Mouse (Mus musculus): ENCODE results near the gene Tln1.
"Not testable (repeated sequence)": the region's sequence is repeated elsewhere in the genome, so short reads cannot be mapped to it uniquely, and the experiment has no call there.

The Tln1 gene

GRCm38 (mm10) chr4:43578376-43579204 is 16.1 kb upstream of the Tln1 start, which contains the start of the genes Rgp1 and Gba2:
TSS of gene Rgp1 (plus strand) at chr4:43578715.
TSS of gene Gba2 (minus strand) at chr4:43578873.
- DNase-seq (ENCODE audit: low spot score): peak; percentile 80

DNA sequence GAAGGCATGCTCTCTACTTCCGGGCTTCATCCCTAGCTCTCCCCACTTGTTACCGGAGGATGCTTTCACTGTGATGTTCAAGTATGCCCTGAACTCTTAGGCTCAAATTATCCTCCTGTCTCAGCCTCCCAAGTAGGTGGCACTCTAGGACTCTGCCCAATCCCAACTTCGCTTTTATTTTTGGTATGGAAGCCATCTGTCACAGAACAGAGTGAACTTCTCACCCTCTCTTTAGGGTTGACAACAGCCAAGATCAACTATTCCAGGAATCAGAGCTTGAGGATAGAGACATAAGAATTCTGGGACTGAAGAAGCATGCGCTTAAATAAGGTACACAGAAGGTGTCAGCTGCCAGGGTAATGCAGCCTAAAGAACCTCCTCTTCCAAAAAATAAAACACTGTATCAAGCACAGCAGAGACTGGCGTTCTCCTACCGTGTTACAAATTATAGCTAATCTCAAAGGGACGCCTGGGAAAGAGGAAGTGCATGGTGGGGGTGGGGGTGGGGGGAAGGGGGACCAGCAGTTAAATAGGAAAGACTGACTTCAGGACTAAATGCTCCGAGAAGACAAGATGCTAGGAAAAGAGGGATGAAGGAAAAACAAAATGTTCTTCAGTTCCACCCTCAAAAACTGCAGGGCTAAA is 14.9 kb upstream of the Tln1 start:
- DNase-seq (ENCODE audit: low spot score): no peak

DNA sequence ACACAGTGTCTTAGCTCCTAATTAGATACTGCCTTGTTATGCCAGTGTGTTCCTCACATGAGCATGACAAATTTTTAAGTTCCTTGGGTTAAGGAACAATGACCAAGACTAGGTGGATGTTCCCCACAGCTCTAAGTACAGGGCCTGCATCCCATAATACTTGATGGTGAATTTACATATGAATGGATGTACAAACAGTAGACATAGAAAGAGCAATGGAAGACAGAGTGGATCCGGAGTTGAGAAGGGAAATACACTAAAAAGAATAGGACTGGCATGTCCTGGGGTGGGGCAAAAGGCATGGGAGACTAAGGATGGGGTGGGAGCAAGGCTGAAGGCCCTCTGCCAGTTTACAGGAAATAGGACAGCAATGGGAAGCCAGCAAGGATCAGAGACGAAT is 12.9 kb upstream of the Tln1 start:
- DNase-seq (ENCODE audit: low spot score): no peak

- DNase-seq (ENCODE audit: low spot score): no peak
Measured at GRCm38 (mm10) chr4:43573561-43573960, 11.1 kb upstream of the Tln1 start.

DNA sequence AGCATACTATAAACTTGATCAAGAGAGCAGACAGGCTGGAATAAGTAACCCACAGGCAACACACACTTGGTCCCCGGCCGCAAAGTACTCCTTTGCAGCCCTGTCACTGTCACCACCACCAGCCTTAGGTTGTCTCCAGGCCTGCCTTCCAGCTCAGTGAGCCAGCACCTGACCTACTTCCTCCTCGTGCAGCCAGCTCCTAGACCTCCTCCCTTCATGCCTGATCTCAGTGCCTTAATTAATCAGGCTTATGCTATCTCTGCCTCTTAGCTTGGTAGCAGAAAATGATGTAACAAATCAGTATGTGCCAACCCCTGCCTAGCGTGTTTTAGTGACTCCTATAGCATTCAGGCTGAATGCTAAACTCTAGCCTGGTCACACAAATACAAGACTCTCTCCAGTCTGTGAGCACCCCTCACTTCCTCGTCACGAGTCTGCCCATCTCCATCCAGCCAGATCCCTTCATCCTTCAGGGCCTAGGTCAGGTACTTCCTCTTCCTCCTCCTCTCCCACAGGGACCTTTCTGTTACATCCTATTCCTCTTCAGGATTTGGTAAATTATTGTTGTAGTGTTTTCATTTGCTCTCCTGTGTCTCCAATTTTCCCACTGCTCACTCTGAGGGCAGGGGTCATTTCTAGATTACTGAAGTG is 9.0 kb upstream of the Tln1 start:
- no peak for DNase-seq (ENCODE audit: low spot score)

- no peak for DNase-seq (ENCODE audit: low spot score)
Measured at GRCm38 (mm10) chr4:43567140-43567539, 4.6 kb upstream of the Tln1 start.

- no peak for DNase-seq (ENCODE audit: low spot score)
Measured at GRCm38 (mm10) chr4:43564231-43564630, 1.7 kb upstream of the Tln1 start.

DNA sequence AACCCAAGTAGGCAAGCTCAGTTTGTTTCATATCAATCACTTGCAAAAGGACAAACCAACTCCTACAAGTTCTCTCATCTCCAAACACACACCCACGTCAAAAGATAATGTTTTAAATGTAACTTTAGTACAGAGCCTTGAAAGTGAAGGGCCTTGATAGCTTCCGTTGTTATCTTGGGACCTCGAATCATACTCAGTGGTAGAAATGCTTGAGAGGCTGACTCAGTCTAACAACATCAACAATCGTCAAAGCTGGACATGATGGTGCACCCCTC is 1.0 kb upstream of the Tln1 start:
- no peak for DNase-seq (ENCODE audit: low spot score)

GRCm38 (mm10) chr4:43562769-43563600 is 494 bp upstream of the Tln1 start:
- DNase-seq (ENCODE audit: low spot score): peak; percentile 47

- DNase-seq (ENCODE audit: low spot score): no peak
Measured at GRCm38 (mm10) chr4:43561436-43561996, 975 bp downstream of the Tln1 start.

DNA sequence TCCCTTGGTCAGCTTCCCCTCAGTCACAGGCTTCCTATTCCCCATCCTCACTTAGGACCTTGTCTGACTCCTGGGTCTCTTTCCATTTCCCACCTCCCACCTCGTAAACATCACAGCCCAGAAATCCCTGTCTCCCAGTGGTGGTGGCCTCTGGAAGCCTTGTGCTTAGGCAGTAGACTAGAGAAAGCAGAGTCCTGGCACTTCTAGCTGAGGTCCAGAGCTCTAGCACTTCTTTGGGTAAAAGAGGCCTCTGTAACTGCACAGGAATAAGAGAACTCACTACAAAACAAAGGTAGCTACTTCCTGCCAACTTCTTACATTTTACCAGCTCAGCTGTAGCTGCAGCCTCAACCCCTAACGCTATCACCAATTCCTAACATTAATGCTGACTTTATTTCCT is 1.5 kb downstream of the Tln1 start:
- DNase-seq (ENCODE audit: low spot score): no peak

- no peak for DNase-seq (ENCODE audit: low spot score)
Measured at GRCm38 (mm10) chr4:43560243-43560611, 2.3 kb downstream of the Tln1 start.

DNA sequence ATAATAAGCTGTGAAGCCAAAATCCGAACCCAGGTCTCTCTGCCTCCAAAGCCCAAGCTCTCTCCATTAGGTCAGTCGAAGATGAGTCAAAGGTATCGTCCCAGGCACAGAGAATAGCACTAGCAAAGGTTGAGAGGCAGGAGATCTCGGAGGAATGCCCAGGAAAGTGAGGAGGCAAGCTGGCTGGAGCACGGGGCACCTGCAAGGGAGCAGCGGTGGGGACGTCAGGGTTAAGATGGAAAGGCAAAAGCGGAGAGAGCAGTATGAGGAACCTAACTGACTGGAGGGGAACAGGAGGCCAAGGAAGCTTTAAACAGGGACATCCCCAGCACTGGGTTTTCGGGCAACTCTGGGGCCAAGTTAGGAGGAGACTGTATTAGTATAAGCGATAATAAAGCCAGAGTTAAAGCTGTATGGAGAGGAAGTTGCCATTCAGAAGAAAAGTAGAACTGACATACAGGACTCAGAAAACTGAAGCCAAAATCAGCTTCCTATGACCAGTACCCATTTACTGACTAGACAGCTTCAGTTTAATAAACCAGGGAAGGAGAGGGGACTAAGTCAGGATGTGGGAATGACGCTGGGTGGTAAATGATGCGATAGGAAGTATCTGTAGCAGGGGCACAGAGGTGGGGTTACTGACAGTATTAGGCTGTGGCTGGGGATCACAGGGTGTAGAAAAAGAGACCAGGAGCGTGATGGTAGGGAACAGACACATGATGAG is 2.8 kb downstream of the Tln1 start:
- no peak for DNase-seq (ENCODE audit: low spot score)

DNA sequence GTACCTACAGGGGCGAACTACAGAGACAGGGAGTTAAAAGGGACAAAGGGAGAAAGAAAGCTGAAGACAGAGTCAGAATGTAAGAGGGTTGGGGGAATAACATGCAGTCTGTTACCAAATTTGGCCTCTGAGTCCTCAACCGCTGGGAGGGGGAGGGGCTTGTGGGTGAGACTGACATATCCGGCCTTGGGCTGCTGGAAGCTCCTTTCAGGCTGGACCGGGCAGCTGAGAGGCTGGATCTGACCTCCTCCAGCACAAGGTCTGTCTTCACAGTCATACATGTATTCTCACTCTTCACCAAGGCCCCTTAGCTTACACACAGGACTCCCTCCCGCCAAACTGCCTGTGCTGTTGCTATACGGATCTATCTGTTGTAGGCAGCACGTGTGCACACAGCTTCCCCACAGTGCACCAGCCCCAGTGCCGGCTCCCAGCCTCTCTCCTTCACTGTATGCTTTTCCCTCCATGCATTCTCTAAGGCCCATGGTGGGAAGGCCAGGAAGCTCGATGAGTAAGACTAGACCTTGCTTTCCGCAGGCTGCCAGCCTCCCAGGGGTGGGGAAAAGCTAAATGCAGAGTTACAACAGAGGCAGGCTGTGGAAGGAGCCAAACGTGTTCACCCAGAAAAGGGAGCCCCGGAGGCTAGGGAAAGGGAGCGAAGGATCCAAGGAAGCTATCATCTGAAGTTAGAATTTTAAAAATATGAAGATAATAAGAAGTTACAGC is 3.7 kb downstream of the Tln1 start:
- DNase-seq (ENCODE audit: low spot score): peak; percentile 63

GRCm38 (mm10) chr4:43558028-43558630 is 4.4 kb downstream of the Tln1 start:
- no peak for DNase-seq (ENCODE audit: low spot score)

DNA sequence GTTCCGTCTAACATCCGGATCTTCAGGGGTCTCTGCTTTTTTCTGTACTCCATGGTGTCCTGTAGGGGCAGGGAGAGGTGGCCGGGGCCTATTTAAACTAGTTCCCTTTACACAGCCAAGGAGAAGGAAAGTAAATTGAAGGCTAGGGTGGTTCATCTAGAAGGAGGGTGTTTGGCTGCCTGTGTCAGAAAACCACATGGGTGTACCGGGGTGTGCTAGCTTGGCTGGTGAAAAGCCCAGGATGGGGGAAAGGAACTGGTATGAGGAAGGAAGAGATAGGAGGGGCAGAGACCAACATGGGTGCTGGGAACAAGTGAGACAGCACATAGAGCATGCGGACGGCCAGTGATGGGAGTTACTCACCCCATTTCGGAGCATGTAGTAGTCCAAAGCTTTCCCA is 6.6 kb downstream of the Tln1 start:
- no peak for DNase-seq (ENCODE audit: low spot score)

- no peak for DNase-seq (ENCODE audit: low spot score)
Measured at GRCm38 (mm10) chr4:43553891-43554290, 8.6 kb downstream of the Tln1 start.

- no peak for DNase-seq (ENCODE audit: low spot score)
Measured at GRCm38 (mm10) chr4:43552437-43552836, 10.1 kb downstream of the Tln1 start.

DNA sequence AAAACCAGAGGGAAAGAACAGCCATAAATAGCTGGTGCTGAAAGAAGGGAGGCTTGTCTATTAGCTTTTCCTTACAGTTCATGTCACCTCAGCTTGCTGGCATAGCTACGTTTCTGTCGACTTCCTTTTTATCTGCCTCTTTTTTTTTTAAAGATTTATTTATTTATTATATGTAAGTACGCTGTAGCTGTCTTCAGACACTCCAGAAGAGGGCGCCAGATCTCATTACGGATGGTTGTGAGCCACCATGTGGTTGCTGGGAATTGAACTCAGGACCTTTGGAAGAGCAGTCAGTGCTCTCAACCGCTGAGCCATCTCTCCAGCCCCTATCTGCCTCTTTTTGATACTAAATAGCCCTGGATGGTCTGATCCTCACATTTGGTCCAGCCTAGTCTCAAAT is 10.6 kb downstream of the Tln1 start:
- DNase-seq (ENCODE audit: low spot score): not testable (repeated sequence)

DNA sequence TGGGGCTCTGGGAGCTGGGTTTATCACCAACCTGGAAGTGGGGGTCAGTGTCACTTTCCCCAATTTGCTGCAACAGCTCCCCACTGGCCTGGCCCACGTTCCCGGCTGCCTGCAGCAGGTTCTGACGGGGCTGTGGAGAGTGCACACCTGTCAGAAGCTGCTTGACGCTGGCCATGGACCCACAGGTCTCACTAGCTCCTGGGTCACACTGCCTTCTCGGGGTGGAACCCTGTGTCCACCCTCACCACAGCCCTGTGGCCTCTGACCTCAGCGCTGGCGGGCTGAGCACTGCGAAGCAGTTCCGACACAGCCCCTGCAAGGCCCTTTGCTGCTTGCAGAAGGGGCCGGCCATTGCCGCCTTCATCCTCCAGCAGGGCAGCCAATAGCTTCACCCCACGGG is 13.4 kb downstream of the Tln1 start:
- no peak for DNase-seq (ENCODE audit: low spot score)
